Mouse (Mus musculus) c-Kit-positive CD71-positive TER-119-positive erythroid progenitor cells, embryonic 14.5 days (primary cell): ENCODE measurements around the gene Ddx4.
"Not testable (repeated sequence)": the region's sequence is repeated elsewhere in the genome, so short reads cannot be mapped to it uniquely, and the experiment has no call there.

Source experiments
- DNase-seq: peaks from one replicate; pipeline ENCODE4 v3.0.0-alpha.2; 2013; ENCODE audit warnings: low spot score

Ddx4 gene

DNA sequence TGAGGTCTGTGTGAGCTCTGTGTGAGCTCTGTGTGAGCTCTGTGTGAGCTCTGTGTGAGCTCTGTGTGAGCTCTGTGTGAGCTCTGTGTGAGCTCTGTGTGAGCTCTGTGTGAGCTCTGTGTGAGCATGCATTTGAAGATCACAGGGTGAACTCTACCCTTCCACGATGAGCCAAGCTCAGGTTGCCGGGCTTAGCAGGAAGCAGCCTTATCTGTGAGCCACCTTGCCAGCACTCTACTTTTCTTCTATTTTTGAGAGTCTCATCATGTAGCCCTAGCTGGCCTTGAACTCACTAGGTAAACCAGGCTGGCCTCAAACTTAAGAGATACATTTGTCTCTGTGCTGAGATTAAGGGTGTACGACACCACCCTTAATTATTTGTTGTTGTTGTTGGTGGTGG is 15.8 kb downstream of the Ddx4 start:
- no peak for DNase-seq

DNA sequence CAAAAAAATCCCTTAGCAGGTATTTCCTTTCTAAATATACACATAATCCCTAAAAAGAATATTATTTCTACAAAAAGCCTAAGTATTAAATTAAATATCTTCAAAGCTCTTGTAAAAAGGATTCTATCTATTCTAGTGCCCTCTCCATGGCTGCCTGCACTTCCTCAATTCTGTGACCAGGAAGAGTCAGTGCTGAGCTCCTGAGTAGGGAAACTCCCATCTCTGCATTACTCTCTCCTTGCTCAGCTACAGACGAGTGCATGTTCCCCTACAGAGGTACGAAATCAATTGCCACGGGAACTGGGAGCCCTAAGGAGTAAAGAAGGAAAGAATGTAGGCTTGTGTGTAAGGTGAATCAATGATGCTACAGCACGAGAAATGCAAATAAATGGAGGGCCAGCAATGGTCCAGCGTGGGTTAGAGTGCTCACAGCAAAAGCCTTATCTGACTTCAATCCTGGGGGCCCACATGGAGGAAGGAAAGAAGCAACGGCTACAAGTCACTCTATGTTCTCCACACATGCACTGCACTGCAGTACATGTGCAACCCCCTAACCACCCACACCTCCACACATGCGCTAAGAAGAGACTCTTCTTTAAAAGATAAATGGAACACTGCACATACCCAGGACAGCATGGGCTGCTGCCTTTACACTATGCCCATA is 17.0 kb downstream of the Ddx4 start:
- DNase-seq, result no peak

DNA sequence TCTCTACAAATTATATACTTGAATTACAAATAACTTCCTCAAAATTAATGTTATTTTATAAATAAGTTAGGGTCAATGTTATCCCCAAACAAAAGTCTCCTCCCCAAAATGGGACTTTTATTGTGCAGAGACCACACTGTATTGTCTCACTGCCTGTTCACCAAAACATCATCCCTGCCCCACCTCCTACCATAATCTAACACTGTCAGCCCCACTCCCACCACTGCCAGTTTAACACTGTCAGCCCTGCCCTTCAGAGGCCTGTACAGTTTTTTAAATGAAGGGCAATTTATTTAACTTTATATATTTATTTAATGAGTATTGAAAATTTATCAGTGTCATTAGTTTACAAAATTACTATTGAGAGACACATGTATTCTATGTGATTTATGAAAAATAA is 26.7 kb downstream of the Ddx4 start:
- DNase-seq, result no peak

- no peak for DNase-seq
These were observed 27.7 kb downstream of the Ddx4 start for GRCm38 (mm10) chr13:112624622-112625021.

DNA sequence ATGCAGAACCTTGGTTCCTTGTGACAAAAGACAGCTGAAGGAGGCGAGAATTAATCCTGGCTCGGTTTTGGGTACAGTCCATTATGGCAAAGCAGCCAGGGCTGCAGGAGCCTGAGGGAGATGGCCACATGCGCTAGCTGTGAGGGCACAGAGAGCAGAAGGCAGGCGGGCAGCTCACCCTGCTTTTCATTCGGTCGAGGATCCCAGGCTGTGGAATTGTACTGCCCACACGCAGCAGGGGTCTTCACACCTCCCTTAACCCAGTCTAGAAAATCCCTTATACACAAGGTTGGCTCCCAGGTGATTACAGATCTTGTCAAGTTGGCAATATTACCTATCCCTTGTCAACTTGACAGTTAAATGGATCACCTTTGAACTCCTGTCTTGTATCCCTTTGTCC is 28.6 kb downstream of the Ddx4 start:
- no peak for DNase-seq

DNA sequence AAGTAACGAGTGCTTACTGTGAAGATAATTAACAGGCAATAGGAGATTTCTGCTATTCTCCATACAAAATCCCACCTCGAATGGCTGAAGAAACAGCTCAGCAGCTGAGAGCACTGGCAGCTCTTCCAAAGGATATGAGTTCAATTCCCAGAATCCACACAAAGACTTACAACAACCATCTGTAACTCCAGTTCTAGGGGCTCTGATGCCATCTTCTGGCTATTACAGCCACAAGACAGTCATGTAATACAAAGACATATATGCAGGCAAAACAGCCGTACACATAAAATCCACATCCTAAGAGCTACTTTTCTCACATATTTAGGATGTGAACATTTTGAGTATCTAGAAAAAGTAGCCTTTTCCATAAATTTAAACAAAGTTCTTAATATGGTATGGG is 30.7 kb downstream of the Ddx4 start:
- no peak for DNase-seq

- DNase-seq, result no peak
These were observed 43.7 kb downstream of the Ddx4 start for GRCm38 (mm10) chr13:112608606-112609005.

GRCm38 (mm10) chr13:112604411-112604810 is 47.9 kb downstream of the Ddx4 start:
- no peak for DNase-seq

GRCm38 (mm10) chr13:112603839-112604238 is 48.4 kb downstream of the Ddx4 start:
- DNase-seq, result no peak

GRCm38 (mm10) chr13:112602607-112603006 is 49.7 kb downstream of the Ddx4 start:
- DNase-seq, result no peak

- DNase-seq, result not testable (repeated sequence)
These were observed 58.0 kb downstream of the Ddx4 start, which contains the start of gene Il31ra for GRCm38 (mm10) chr13:112594260-112594659. TSS of gene Il31ra (minus strand) at chr13:112594360.

- no peak for DNase-seq
These were observed 62.0 kb downstream of the Ddx4 start for GRCm38 (mm10) chr13:112590254-112590653.

GRCm38 (mm10) chr13:112589625-112590024 is 62.6 kb downstream of the Ddx4 start:
- DNase-seq, result no peak

- DNase-seq, result no peak
These were observed 67.6 kb downstream of the Ddx4 start for GRCm38 (mm10) chr13:112584556-112585237.

DNA sequence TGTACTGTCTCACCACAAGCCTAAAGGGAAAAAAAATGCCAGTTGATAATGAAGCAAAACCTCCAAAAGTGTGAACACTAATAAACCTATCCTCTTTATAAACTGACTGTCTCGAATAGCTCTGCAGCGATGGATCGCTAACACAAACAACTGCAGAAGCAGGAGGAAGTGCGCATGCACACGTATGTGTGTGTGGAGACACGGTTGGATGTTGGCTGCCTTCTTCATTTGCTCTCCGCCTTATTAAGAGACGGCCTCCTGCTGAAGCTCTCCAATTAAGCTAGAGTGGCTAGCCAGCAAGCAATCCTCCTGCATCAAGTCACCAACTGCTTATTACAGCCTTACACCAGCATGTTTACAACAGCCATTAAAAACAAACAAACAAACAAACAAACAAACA is 70.0 kb downstream of the Ddx4 start:
- DNase-seq, result no peak

- no peak for DNase-seq
These were observed 70.5 kb downstream of the Ddx4 start for GRCm38 (mm10) chr13:112581796-112582195.

DNA sequence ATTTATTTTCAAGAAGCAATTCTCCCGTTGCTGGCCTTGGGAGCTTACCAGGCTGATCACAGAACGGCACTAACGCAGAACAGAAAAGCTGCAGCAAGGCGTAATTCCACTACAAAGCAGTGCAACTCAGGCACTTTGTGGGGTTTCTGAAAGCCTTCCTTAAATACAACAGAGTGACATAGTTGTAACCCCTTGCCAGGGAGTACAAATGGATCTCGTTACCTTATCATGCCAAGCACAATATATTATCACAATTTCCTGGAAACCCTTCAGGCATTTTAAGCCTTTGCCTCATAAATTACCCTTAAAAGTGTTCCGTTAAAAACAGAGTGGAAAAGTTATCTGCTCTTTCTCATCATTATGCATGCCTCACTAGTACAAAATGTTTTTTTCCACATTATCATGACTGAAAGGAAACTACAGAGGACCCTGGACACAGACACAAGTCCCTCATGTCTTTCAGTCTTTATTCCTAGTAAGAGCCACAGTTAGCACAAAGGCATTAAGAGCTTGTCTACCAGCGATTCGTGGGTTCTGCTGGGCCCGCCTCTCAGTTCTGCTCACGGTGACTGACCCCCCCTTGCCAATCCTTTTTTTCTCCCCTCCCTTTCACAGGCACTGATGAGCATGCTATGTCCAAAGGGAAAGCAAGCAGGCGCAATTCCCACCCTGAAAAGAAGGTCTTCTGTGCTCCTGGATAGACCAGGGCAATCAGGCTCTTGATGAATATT is 71.5 kb downstream of the Ddx4 start:
- DNase-seq, result no peak

GRCm38 (mm10) chr13:112578041-112578440 is 74.2 kb downstream of the Ddx4 start:
- not testable (repeated sequence) for DNase-seq

DNA sequence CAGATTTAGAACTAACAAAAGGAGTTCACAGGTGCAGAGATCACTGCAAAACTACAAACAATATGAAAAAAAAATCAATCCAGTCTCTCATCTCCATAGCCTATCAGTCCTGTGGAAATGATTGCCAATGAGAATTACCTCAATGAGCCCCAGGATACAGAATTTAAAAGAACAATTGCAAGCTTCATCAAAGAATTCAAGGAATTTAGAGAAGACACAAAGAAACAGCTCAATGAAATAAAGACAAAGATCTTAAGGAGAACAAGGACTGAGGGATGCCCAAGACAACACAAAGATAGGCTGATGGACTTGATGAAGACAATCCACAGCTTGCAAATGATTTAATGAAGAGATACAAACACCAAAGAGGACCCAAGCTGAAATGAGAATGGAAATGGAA is 78.5 kb downstream of the Ddx4 start:
- no peak for DNase-seq

DNA sequence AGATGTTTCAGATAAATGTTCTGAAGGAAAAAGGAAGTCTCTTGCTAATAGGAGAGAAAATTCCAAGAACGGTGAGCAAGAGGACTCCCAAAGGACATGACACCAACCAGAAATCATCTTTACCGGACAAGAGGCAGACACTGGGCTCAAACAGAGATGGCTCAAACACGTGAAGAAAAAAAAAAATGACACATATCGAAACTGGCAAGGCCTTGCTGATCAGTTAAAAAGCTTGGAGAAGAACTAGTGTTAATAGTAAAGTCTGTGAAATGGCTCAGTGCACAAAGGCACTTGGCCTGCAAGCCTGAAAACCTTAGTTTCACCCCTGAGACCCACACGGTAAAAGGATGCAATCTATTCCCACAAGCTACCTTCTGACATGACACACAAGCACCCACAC is 81.5 kb downstream of the Ddx4 start:
- no peak for DNase-seq

GRCm38 (mm10) chr13:112569606-112570005 is 82.7 kb downstream of the Ddx4 start:
- DNase-seq, result no peak

DNA sequence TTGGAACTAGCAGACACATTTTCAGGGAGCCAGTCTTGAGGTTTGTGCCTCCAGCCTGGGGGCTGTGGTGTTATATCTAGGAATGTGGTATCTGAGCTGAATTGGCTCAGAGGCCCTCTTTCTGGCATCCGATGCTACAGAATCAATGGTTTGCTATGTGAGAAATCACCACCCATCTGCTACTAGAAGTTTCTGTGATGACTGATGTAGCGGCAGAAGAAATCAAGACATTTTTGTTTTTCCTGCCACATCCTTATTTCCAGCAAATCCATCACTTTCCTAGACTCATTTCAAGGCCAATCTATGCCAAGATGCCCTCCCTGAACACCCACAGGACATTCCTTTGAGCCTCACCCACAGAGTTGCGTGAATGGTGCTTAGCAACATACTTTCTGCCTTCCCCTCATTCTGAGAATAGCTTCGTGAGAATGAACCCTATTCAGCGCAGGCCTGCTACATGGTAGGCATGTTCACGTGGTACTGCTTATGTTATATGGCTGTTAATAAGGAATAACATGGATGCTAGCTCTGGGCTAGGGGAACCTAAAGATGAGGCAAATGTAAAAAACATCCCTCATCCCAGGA is 91.6 kb downstream of the Ddx4 start:
- DNase-seq, result no peak

DNA sequence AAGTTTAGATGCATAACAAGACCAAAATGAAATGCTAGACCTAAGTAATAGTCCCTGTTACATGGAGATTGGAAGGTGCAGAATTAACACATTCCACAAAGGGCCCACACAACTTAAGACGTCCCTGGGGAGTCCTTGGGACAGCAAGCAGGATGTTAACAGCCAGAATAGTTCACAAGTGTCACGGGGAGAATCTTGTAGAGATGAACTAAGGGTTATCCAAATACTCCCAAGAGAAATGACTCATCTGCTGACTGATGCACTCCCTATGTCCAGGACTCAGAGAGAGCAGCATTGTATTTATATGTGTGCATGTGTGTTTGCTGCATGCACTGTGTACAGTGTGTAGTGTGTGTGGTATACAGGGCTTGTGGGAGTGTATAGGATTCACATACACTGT is 95.8 kb downstream of the Ddx4 start:
- no peak for DNase-seq
